Mouse (Mus musculus): ENCODE data around the gene Rad9b. TPM values are rescaled to one million over a fixed set of nuclear protein-coding genes. Genes with fewer than 3 reads are reported as not detected.
A peak's percentile ranks its signal among the peaks of the same experiment; 100 is the strongest.

Gene Rad9b
- total RNA-seq, 2 experiments from 2014 or later = 0.38 to 0.45 TPM

GRCm38 (mm10) chr5:122302810-122303745 is 51.0 kb downstream of the Rad9b start:
- intact Hi-C loops (cut with DNase I) = no loop called here
- TF ChIP-seq CTCF (IDR thresholded peaks at IDR 0.05) = peak; percentile 34; the same call in 1 of the 2 replicates
- H3K27ac ChIP-seq = peak overlapping the region; percentile 79
- H3K4me3 ChIP-seq = peak overlapping the region; percentile 24; the same call in 1 of the 2 replicates
- no peak for DNase-seq

- peak overlapping the region; percentile 78 for H3K27ac ChIP-seq
These were observed 53.9 kb downstream of the Rad9b start for GRCm38 (mm10) chr5:122300071-122300518.

GRCm38 (mm10) chr5:122295113-122295935 is 58.7 kb downstream of the Rad9b start:
- peak overlapping the region; percentile 85 for H3K27ac ChIP-seq
- peak overlapping the region; percentile 9 for H3K4me3 ChIP-seq
- no peak for DNase-seq
- intact Hi-C loops (cut with DNase I) = no loop called here
- TF ChIP-seq CTCF (IDR thresholded peaks at IDR 0.05) = no peak

More at GRCm38 (mm10) chr5:122300071-122300518, 53.9 kb downstream of the Rad9b start:
- H3K4me3 ChIP-seq = no peak overlapping the region; the same call in 1 of the 2 replicates
- intact Hi-C loops (cut with DNase I) = no loop called here
- no peak for TF ChIP-seq CTCF (IDR thresholded peaks at IDR 0.05)
- peak; percentile 48 for DNase-seq

- Histone ChIP-seq H3K4me3 (peak overlapping the region; percentile 45), H3K27ac (peak overlapping the region; percentile 85)
- intact Hi-C loops (cut with DNase I) = no loop called here
- no peak for TF ChIP-seq CTCF (IDR thresholded peaks at IDR 0.05)
- DNase-seq = no peak
These were observed 59.8 kb downstream of the Rad9b start for GRCm38 (mm10) chr5:122294219-122294735.

GRCm38 (mm10) chr5:122293131-122293530 is 60.9 kb downstream of the Rad9b start:
- peak overlapping the region; percentile 85 for H3K27ac ChIP-seq
- no peak for DNase-seq
- intact Hi-C loops (cut with DNase I) = no loop called here

GRCm38 (mm10) chr5:122291553-122292339 is 62.3 kb downstream of the Rad9b start:
- Histone ChIP-seq H3K4me3 (peak overlapping the region; percentile 45), H3K27ac (peak overlapping the region; percentile 85)

More at GRCm38 (mm10) chr5:122293131-122293530, 60.9 kb downstream of the Rad9b start:
- peak overlapping the region; percentile 45 for H3K4me3 ChIP-seq
- no peak for TF ChIP-seq CTCF (IDR thresholded peaks at IDR 0.05)

GRCm38 (mm10) chr5:122291149-122291548 is 62.9 kb downstream of the Rad9b start:
- peak overlapping the region; percentile 85 for H3K27ac ChIP-seq
- intact Hi-C loops (cut with DNase I) = no loop called here
- no peak for DNase-seq
- H3K4me3 ChIP-seq = peak overlapping the region; percentile 45
- TF ChIP-seq CTCF (IDR thresholded peaks at IDR 0.05) = no peak

More at GRCm38 (mm10) chr5:122291553-122292339, 62.3 kb downstream of the Rad9b start:
- DNase-seq = peak; percentile 32
- no peak for TF ChIP-seq CTCF (IDR thresholded peaks at IDR 0.05)
- intact Hi-C loops (cut with DNase I) = no loop called here

GRCm38 (mm10) chr5:122288147-122288811 is 65.8 kb downstream of the Rad9b start:
- TF ChIP-seq CTCF (IDR thresholded peaks at IDR 0.05) = no peak
- DNase-seq = peak; percentile 69
- H3K4me3 ChIP-seq = peak overlapping the region; percentile 34
- peak overlapping the region; percentile 99 for H3K27ac ChIP-seq
- intact Hi-C loops (cut with DNase I) = no loop called here

GRCm38 (mm10) chr5:122287026-122287425 is 67.0 kb downstream of the Rad9b start:
- TF ChIP-seq CTCF (IDR thresholded peaks at IDR 0.05) = no peak
- DNase-seq = no peak
- peak overlapping the region; percentile 99 for H3K27ac ChIP-seq
- intact Hi-C loops (cut with DNase I) = no loop called here
- H3K4me3 ChIP-seq = peak overlapping the region; percentile 98

- peak overlapping the region; percentile 98 for H3K4me3 ChIP-seq
- intact Hi-C loops (cut with DNase I) = no loop called here
- TF ChIP-seq CTCF (IDR thresholded peaks at IDR 0.05) = no peak
- peak overlapping the region; percentile 99 for H3K27ac ChIP-seq
- no peak for DNase-seq
These were observed 67.8 kb downstream of the Rad9b start for GRCm38 (mm10) chr5:122286191-122286590.

- peak overlapping the region; percentile 98 for H3K4me3 ChIP-seq
- TF ChIP-seq CTCF (IDR thresholded peaks at IDR 0.05) = no peak
- intact Hi-C loops (cut with DNase I) = loop anchor here (1.0 kb wide), 1 partner anchor 29 kb away; no protein-coding TSS in a partner anchor
- H3K27ac ChIP-seq = peak overlapping the region; percentile 99
- DNase-seq = no peak
These were observed 68.3 kb downstream of the Rad9b start for GRCm38 (mm10) chr5:122285767-122286150.
